Mouse (Mus musculus): ENCODE results near the gene Olfr107.

The Olfr107 gene

GRCm38 (mm10) chr17:37398926-37399325 lies at the start of gene Olfr107:
Gene Olfr107 (plus strand): TSS chr17:37399226.
- no peak for DNase-seq

- DNase-seq = no peak
These were observed 39.7 kb upstream of the Olfr107 start, which contains the start of gene Olfr104-ps for GRCm38 (mm10) chr17:37359282-37359681. Gene Olfr104-ps (plus strand): TSS chr17:37359582.

GRCm38 (mm10) chr17:37378733-37379132 lies 20.3 kb upstream of the Olfr107 start, which contains the start of gene Olfr105-ps:
Gene Olfr105-ps (plus strand): TSS chr17:37379033.
- no peak for DNase-seq

- no peak for DNase-seq
These were observed 8.9 kb upstream of the Olfr107 start, which contains the start of gene Olfr106-ps for GRCm38 (mm10) chr17:37390093-37390492. Gene Olfr106-ps (plus strand): TSS chr17:37390393.

- DNase-seq = no peak
These were observed 14.4 kb downstream of the Olfr107 start for GRCm38 (mm10) chr17:37413380-37413779.

GRCm38 (mm10) chr17:37445180-37445579 lies 46.2 kb downstream of the Olfr107 start, which contains the start of gene Olfr108:
Gene Olfr108 (plus strand): TSS chr17:37445480.
- DNase-seq = no peak
